Mouse (Mus musculus) liver, adult 2 months (tissue): Measurements from ENCODE around the gene Faf2.

ENCODE experiments used
- CTCF ChIP-seq: fragments of 200-500 bp; IDR thresholded peaks from 2 replicates; pipeline ENCODE4 v1.5.1; 2011; ENCODE audit warnings: low read depth, low read length, control low read depth
- POLR2A ChIP-seq: fragments of 200-500 bp; IDR thresholded peaks from 2 replicates; pipeline ENCODE4 v1.6.1; 2011; ENCODE audit warnings: low read length, control low read depth; ENCODE audit not compliant: insufficient read depth; ENCODE audit errors: extremely low read depth

GRCm38 (mm10) chr13:54683301-54683700 lies 61.7 kb downstream of the Faf2 start:
- TF ChIP-seq CTCF: no peak
- TF ChIP-seq POLR2A: no peak
